ENCODE assay signal across 28 mouse cellular contexts in the genomic region with DNA sequence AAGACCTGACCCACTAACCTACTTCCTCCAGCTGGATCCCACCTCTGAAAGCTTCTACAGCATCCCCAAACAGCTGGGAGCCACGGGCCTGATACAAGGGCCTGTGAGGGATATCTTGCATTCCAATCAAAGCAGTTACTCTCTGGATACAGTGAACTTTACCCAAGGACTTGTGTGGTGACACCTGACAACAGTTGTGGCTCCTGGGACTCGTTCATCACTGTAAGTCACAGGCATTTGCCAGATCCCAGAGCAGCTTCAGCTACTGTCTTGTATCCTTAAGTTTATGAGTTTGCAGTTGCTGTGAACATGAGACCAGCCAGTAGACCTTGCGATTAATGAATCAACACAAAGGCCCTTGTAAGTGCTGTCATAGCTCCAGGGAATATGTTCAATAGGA.
"Had no signal": no experiment of that assay in that cellular context is flagged by ENCODE, and none has a peak within 500 bp of the region (broad histone marks: within the 10 kb centered on the region; RNA-seq: fewer than 3 reads in every experiment).

No protein-coding gene starts in this region.

- DNase-seq: cerebellum, adult 18-20 months; cerebellum, adult 2 months; cerebellum, adult 8-10 months; cerebellum, adult 9-10 months; cerebellum, adult 9-11 months; cerebellum, postnatal 10 days; cerebellum, postnatal 14 days; cerebellum, postnatal 25 days; cerebellum, postnatal 36 days; embryo, embryonic 11 days; forebrain, postnatal 0 days; gastrocnemius, adult 2 months; gastrocnemius, postnatal 10 days; gastrocnemius, postnatal 14 days; gastrocnemius, postnatal 25 days; gastrocnemius, postnatal 36 days; heart, adult 18-20 months had no signal

- H3K27ac ChIP-seq: embryonic facial prominence, embryonic 10.5 days; embryonic facial prominence, embryonic 12.5 days; embryonic facial prominence, embryonic 13.5 days; embryonic facial prominence, embryonic 15.5 days; forebrain, embryonic 10.5 days; forebrain, embryonic 12.5 days; forebrain, embryonic 13.5 days; forebrain, embryonic 15.5 days; gastrocnemius, adult 2 months had no signal

- H3K27me3 ChIP-seq: embryonic facial prominence, embryonic 12.5 days; embryonic facial prominence, embryonic 13.5 days; embryonic facial prominence, embryonic 15.5 days; forebrain, embryonic 12.5 days; forebrain, embryonic 13.5 days; forebrain, embryonic 15.5 days had no signal

- H3K36me3 ChIP-seq: embryonic facial prominence, embryonic 10.5 days; embryonic facial prominence, embryonic 12.5 days; embryonic facial prominence, embryonic 13.5 days; embryonic facial prominence, embryonic 15.5 days; forebrain, embryonic 10.5 days; forebrain, embryonic 12.5 days; forebrain, embryonic 15.5 days had no signal

- H3K4me2 ChIP-seq: embryonic facial prominence, embryonic 12.5 days; embryonic facial prominence, embryonic 13.5 days; embryonic facial prominence, embryonic 15.5 days; forebrain, embryonic 12.5 days; forebrain, embryonic 13.5 days; forebrain, embryonic 15.5 days had no signal

- ATAC-seq: forebrain, embryonic 13.5 days; forebrain, embryonic 14.5 days; forebrain, embryonic 15.5 days; forebrain, embryonic 16.5 days; forebrain, postnatal 0 days had no signal

- H3K9ac ChIP-seq: embryonic facial prominence, embryonic 12.5 days; embryonic facial prominence, embryonic 13.5 days; embryonic facial prominence, embryonic 15.5 days; forebrain, embryonic 12.5 days; forebrain, embryonic 13.5 days; forebrain, embryonic 15.5 days; forebrain, postnatal 0 days had no signal

- H3K9me3 ChIP-seq: embryonic facial prominence, embryonic 10.5 days; embryonic facial prominence, embryonic 12.5 days; embryonic facial prominence, embryonic 13.5 days; embryonic facial prominence, embryonic 15.5 days; forebrain, embryonic 10.5 days; forebrain, embryonic 12.5 days; forebrain, embryonic 13.5 days; forebrain, embryonic 15.5 days had no signal

- H3K4me3 ChIP-seq: embryonic facial prominence, embryonic 10.5 days; embryonic facial prominence, embryonic 12.5 days; embryonic facial prominence, embryonic 13.5 days; embryonic facial prominence, embryonic 15.5 days; erythroblast, embryonic 14.5 days; forebrain, embryonic 10.5 days; forebrain, embryonic 12.5 days; forebrain, embryonic 13.5 days; forebrain, embryonic 15.5 days; gastrocnemius, adult 2 months had no signal

- H3K4me1 ChIP-seq: embryonic facial prominence, embryonic 10.5 days; embryonic facial prominence, embryonic 12.5 days; forebrain, embryonic 10.5 days; forebrain, embryonic 12.5 days; forebrain, embryonic 13.5 days; forebrain, embryonic 15.5 days had no signal
